Mouse (Mus musculus): ENCODE measurements around the gene Gm49394.
A peak's percentile ranks its signal among the peaks of the same experiment; 100 is the strongest.

Gene Gm49394

DNA sequence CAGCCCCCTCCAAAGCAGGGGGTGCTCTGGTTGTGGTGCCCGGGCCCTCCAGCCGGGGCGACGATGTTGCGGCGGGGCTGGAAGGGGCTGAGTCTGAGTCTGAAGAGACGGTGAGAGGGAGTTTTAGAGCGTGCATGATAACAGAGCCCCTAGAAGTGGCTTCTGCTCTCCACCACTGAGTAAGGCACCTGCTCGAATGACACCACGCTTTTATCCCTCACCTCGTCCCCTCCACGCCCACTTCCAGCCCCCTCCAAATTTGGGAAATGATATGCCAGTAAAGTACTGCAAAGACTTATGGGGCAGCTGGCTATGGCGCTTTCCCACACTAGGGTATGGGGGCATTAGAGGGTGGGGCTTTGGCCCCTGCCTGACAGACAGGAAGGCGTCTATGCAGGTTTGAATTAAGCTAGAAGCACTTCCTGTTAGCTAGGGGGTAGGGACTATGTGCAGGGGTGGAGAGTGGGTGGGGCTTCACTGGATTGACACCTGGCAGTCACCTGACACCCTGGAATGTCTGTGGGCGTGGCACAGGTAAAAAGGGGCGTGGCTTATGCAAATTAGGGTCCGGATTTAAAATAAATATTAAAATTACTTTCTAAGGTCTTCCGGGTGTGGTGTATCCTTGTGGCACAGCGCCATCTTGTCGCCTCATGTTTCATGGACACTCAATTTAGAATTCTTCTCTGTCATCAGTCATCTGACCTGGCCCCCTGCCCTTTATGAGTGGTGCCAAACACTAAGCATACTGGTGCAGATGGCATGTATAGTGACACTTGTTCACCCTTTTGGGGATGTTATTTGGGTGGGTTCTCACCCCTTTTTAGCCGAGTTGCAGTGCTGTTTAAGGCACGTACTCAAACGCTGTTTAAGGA is at the start of gene Gm49394:
TSS of gene Gm49394 (minus strand) at position 192 of the 875 bp plus-strand sequence.
- no peak for DNase-seq (ENCODE audit: low spot score in 2 of 2)

DNA sequence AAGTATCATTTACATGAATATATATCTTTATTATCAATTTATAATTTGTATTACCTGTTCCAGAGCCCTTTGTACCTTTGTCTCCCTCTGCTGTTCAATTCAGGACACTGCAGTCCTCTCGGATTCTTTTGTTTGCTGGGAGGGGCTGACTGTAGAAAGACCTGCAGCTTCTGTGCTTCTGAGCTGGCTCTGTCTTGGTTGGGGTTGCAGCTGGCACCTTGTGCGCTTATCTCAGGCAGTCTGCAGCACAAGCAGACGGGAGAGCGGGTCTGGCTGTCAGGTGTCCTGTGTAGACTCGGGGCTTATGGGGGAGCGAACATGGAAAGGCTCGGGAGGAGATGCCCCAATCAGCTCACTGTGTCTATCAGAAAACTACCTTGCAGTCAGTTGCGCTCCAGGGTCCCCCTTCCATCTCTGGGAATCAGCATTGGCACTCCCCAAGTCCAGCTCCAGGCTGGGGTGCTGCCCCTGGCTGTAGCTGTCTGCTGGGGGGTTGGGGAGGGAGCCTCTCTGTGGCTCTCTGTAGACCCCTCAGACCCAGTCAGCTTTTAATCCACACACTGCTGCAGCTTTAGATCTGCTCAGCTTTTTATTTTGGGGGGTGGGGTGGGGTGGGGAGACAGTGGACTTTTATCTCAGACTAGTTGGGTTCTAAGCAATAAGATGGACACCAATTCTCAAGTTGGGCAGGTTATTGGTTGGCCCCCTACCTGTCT is 45.2 kb upstream of the Gm49394 start:
- peak; percentile 5 to 36 for DNase-seq (ENCODE audit: low spot score in 2 of 2)

DNA sequence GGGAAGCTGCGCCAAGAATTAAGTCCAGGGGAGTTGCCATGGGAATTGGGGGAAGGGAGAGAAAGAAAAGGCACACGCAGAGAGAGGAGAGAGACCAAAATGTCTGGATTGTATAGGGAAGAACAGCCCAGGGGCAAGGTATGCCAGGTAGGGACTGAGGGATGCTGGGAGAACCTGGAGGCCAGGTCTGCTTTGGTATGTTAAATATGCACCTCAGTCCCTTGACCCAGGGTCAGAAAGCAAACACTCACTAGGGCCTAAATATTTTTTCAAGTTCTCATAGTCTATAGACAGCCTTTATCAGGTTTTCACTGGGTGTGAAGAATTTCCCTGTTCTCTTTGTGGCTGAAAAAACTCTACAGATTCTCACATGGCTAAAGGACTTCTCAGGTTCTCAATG is 37.1 kb upstream of the Gm49394 start:
- no peak for DNase-seq (ENCODE audit: low spot score in 2 of 2)

DNA sequence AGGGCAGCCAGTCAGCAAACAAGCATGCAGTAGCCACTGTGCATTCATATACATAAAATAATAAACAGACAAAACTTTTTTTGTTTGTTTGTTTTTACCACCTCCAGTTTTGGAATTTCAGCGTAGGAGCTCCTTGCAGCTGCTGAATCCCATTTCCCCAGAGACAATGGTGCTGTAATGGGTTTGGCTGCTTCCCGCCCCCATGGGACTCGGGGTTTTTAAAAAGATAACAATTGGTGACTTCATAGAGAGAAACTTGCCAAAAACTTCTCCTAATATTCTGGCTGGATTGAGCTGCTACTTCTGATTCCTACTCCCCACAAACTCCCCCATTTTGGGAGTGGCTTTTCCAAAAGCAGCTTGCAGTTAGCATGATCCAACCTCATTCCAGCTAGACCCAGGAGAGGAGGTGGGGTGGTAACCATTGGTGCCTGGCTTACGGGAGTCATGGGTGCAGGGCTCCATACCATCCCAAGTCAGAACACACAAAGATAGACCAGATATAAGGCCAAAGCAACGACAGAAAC is 29.7 kb upstream of the Gm49394 start:
- DNase-seq (ENCODE audit: low spot score in 2 of 2), result peak in 1 of 2 experiments; percentile 42

DNA sequence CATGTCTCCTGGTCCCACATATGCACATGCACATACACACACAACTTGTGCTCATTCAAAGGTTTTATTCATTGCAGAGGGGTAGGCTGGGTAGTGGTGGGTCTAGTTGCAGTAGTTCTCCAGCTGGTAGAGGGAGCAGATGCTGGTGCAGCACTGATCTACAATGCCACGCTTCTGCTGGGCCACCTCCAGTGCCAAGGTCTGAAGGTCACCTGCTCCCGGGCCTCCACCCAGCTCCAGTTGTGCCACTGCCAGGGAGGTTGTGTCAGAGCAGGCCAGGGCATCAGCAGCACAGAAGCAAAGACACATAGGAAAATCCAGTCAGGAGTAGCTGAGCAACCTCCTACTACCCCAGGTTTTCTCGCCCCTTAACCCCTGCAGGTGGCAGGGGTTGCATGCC is 8.9 kb upstream of the Gm49394 start:
- no peak for DNase-seq (ENCODE audit: low spot score in 2 of 2)

DNA sequence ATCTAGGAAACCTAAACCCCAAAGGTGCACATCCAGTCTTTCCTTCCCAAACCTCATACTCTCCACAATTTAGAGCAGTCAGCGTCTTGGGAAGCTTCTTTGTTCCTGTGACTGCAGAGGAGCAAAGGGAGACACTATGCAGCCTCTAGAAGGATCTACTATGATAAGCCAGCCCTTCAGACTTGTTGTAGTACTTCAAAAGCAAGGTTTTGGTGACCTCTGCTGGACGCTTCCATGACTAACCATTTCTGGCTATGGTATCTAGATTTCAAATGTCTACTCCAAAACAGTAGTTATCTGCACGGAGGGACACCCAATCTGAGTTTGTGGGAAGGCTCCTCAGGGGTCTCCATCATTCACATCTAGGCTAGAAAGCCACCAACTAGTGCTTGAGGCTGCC is 5.9 kb upstream of the Gm49394 start:
- DNase-seq (ENCODE audit: low spot score in 2 of 2), result peak; percentile 42 to 43

DNA sequence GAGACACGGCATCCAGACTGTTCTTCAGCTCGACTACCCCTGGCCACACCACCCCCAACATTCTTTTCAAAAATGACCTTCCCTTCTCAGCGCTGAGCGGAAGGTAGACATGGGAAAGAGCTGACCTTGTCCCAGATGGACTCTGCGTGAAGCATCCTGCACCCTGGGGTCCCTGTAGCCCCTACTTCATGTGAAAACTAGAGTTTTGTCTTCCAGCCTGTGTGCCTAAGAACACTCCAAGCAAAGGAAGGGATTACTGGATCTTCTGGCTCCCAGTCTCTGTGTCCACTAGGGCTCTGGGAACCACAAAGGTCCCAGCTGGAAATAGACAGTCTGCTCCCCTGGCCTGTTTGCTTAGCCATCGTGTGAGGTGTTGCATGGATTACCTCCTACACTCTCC is 5.4 kb upstream of the Gm49394 start:
- no peak for DNase-seq (ENCODE audit: low spot score in 2 of 2)

DNA sequence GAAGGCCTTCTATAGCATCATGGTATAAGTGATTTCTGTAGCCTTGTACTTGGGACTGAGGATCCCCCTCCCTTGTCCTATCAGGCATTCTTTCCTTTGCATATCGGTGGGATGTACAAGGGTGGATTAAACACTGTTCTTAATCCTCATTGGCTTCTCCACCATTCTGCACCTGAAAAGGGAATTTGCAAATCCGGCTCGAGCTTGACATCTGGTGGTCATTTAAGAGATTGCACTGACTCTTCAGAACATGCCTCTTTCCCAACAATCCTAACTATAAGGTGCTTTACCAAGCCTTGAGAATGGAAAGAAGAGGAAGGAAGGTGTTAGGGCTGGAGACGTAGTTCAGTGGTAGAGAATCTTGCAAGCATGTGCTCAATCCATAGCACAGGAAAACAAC is 2.4 kb upstream of the Gm49394 start:
- DNase-seq (ENCODE audit: low spot score in 2 of 2), result no peak

DNA sequence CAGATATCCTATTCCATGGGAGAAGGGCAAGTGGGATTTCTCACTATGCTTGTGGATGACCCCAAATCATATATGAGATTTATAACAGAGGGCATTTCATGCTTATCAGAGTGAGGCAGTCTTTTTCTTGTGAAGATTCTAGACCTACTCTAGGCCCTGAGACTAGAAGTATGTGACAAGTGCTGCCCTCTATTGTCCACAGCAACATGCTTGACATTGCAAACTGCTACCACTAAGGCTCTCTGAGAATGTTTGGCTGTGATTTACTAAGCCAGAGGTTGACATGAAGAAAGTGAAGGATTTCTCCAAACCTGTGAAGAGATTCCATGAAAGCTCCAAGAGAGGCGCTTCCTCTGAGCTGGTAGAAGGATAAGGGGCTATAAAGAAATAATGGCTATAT is 1.3 kb upstream of the Gm49394 start:
- DNase-seq (ENCODE audit: low spot score in 2 of 2), result no peak

DNA sequence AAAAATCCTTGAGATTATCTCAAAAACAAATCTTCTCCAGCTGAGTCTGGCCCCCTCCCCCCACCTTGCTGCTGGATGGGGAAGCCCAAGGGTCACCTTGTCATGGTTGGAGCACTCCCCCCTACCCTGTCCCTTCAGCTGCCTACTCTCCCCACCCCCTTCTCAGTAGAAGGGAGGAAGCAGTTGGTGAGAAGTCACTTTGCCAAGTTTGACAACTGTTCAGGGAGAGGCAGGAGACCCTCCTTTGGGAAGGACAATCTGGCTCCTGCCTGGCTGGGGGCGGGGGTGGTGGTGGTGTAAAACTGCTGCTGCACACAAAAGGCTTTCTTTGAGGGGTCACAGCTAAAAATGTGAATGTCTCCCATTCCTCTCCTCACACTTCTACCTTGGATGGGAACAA is 1.4 kb downstream of the Gm49394 start:
- DNase-seq (ENCODE audit: low spot score in 2 of 2), result no peak

DNA sequence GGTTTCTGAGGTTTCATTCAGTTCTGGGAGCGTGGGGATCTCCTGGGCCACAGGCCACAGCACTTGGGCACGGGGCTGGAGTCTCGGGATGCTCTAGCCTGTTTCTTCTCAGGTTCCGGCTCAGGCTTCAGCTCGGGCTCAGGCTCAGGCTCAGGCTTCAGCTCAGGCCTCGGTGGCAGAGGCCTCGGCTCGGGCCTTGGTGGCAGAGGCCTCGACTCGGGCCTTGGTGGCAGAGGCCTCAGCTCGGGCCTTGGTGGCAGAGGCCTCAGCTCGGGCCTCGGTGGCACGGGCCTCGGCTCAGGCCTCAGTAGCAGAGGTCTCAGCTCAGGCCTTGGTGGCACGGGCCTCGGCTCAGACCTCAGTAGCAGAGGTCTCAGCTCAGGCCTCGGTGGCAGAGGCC is 2.2 kb downstream of the Gm49394 start:
- DNase-seq (ENCODE audit: low spot score in 2 of 2), result no peak

DNA sequence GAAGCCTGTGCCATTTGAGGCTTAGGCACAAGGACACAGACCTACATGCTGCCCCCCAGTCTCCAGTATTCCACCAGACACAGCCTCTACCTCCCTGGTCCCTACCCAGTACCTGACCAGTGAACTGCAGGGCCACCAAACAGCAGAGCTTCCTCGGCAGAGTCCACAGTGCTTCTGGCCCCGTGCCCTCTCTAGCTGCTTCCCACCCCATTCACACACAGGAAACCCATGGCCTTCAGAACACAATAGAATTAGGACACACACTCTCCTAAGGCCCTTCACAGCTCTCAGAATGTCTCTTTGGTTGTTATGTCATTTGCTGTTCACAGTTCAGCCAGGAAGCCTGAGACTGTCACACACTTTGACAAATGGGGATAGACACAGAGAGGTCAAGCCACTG is 3.1 kb downstream of the Gm49394 start, which contains the start of gene Igf2:
TSS of gene Igf2 (minus strand) at position 158 of the 400 bp plus-strand sequence.
- no peak for DNase-seq (ENCODE audit: low spot score in 2 of 2)

DNA sequence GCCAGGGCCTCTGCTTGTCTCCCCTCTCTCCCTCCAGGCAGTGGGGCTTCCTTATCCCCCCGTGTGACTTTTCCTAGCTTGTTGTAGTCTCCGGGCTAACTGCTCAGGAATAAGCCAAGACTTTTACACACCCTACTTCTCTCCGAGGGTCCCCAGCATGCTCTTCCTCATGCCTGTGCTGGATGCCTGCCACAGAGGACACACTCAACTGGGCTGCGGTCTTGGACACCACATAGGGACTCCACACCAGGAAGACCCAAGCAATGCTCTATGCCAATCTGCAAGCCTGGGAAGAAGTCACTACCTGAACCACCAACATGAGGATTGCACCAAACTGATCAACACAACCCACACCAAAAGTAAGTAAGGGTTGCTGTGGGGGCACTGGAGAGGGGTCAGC is 3.6 kb downstream of the Gm49394 start:
- DNase-seq (ENCODE audit: low spot score in 2 of 2), result no peak

DNA sequence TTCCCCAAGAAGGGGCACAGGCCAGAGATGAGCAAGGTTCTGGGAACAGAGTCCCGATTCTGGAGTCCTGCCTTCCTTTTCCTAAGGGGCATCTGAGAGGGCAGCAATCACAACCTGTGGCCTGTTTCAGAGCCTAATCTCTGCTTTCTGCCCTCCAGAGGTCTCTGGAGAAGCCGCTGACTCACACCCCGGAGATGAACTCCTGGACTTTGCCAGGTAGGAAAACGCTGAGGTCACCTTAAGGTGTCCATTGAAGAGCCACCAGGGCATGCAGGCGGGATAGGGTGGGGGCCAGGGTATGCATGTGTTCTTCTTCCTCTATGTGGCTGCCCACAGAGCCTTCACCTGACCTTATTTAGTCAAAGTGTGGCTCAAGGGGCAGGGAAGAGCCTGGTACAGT is 4.4 kb downstream of the Gm49394 start:
- no peak for DNase-seq (ENCODE audit: low spot score in 2 of 2)

DNA sequence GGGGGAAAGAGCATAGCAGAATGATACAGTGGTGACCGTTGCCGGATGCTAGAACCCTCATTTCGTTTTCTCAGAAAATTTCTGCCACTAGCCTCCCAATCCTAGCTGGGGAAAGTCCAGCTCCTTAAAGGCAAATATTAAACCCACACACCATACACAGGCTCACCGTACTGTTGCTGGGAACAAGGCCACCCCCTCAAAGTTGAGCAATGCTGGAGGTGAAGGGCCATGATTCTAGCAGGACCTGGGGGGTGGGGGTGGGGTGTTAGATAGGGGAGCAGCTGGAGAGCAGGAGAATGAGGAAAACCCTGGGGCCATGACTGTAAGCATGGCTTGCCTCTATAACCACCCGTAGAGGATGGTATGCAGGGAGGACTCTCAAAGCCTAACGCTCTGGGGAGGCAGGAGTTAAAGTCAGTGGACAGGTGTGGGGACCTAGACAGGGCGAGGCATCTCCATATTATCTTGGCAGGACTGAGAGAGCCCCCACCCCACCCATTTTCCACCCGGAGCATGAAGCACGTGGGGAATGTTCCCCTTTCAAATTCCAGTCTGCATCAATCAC is 5.2 kb downstream of the Gm49394 start:
- no peak for DNase-seq (ENCODE audit: low spot score in 2 of 2)

DNA sequence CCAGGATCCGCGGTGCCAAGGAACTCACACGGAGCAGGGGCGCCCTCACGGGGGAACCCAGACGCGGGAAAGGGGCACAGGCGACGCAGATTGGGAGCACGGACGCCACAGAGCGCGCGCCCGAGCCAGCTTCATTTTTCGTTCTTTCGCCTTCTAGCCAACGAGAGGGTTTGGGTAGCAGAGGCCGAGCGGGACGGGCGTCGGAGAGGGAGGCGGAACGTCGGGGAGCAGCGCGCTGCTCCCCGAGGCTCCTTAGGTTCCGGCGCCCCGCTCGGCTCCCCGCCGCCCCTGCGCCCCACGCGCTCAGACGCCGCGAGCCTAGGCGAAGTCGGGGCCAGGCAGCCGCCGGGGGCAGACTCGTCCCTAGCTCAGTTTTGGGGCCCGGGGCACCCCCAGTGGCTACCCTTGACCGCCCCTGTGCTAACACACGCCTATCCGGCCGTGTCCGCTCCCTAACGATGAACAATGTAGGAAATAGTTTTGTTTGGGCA is 5.8 kb downstream of the Gm49394 start:
- no peak for DNase-seq (ENCODE audit: low spot score in 2 of 2)

DNA sequence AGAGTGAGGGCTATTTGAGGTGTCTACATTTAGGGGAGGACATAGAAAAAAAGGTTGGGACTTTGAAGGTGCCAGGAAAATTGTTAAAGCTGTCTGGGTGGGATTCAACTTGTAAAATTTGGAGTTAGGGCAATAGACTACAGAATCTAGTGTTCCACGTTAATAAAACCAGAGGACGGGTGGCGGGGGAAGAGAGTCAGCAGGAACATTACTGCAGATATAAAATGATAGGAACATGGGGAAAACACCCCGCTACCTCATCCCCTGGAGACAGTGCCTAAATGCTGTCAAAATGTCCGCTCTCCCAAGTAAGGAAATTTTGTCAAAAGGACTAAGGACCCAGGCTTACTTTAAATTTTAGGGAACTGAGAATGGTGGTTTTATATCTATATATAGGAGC is 6.6 kb downstream of the Gm49394 start:
- no peak for DNase-seq (ENCODE audit: low spot score in 2 of 2)

DNA sequence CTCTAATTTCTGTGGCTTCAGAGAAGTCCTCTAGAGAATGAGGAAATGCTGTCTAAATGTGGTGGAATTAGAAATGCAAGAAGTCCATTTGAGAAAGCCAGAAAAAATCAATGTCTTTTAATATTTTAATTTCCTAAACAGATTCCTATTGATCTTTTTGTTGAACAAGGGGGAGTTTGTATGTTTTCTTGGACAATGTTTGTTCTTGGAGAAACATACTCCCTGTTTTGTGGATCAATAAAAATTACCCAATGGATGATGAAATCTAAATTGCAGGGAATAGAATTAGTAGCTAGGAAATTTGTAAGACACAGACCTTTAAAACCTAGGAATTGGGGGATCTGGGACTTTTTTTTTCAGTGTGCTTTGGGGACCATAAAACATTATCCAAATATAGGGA is 7.9 kb downstream of the Gm49394 start:
- no peak for DNase-seq (ENCODE audit: low spot score in 2 of 2)

DNA sequence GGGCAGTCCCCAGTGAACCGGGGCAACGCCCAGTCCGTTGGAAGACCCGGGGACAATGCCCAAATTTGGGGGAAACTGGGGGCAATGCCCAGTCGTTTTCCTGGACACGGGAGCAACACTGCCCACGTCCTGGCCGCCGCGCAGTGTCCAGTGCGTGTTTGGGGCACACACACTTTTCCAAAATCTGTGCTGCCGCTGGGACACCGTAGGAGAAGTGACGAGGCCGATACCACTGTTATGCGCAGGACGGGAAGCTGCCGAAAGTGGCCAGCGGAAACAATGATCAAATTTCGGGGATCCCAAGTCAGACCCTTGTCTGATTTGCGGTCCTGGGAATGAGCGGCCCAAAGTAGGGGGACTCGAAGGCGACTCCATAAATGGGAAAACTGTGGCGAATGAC is 8.7 kb downstream of the Gm49394 start:
- no peak for DNase-seq (ENCODE audit: low spot score in 2 of 2)

DNA sequence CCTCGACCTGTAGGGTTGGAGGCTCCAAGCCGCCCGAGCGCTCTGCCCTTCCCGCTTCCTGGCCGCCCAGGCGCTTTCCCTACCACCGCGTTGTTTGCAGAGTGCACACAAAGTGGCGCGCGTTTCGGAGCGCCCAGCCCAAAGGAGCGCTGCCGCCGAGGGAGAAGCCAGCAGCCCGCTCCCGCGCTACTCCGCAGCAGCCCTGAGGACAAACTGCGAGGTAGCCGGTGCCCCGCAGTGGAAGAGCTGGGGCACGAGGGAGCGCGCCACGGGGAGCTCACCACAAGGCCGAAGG is 9.1 kb downstream of the Gm49394 start:
- no peak for DNase-seq (ENCODE audit: low spot score in 2 of 2)

DNA sequence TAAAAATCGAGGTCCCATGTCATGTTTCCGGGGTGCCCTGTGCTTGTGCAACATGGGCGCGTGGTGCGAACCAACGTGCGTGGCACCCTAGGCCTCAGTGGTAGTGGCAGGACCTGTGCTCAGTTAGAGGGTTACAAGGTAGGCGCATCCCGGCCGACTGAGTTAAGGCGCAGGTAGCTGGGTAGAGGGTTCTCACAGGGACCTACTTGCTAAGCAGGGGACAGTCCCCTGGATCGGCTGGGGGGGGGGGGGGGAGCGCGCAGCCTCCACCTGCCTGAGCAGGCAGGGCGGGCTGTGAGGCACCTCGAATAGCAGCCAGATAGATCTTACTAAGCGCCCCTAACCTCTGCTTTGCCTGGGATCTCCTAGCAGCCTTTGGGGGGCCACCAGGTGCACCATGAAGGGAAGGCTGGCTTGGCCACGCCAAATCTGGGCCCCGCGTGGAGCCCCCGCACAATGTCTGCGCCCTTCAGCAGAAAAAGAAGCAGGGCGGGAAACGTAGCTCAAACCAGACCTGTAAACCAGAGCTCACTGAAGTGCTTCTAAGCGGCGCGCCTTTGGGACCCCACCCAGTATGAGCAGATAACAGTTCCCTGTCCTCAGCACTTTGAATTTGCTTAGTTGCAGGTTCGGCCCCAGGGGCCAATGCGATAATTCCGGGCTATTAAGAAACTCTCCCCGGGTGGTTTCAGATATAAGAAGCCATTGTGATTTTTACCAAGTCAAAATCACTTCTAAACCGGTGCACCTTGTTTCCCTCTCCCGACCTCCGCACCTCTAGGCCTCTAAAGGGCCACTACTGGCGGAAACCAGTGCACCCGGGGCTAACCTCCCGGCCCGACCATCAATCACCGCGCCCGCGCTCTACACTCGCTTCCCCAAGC is 9.7 kb downstream of the Gm49394 start:
- no peak for DNase-seq (ENCODE audit: low spot score in 2 of 2)
